Mouse (Mus musculus): ENCODE data around the gene Bcl9.

GRCm38 (mm10) chr3:97300370-97300769, 2.7 kb upstream of the Bcl9 start:
- TF ChIP-seq CTCF (IDR thresholded peaks at IDR 0.05; ENCODE audit: low read depth, low read length) (no peak), TAL1 (conservative IDR thresholded peaks at IDR 0.05; ENCODE audit: low read depth, low read length) (no peak), GATA1 (IDR thresholded peaks at IDR 0.05; ENCODE audit: borderline replicate concordance, low read length) (no peak)
